Mouse (Mus musculus): Measurements from ENCODE around the gene Olfr1444. TPM values are rescaled to one million over a fixed set of nuclear protein-coding genes. Genes with fewer than 3 reads are reported as not detected.

The Olfr1444 gene
- polyA plus RNA-seq (2015; fragmentation: Nextera tagmentation; extraction: Ambion mirVana), result not detected in 2 replicates

DNA sequence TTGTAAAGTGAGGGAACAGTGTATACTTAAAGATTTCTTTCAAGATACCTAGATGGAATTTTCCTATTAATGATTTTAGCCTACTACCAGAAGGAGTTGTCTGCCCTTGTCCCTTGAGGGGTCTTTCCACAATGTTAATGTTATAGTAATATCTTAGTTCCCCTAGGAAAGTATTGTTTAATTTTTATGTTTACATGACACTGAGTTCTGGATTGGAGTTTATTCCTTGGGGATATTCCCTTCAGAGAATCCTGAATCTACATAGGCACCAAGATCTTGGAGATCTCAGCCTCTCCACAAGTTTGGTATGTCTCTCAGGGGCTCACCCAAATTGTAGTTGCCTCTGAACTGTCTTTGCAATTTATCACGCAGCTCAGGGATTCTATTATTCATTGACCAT, at the start of gene Olfr1444:
TSS of gene Olfr1444 (plus strand) at position 301 of the 400 bp plus-strand sequence.
- 49% methylated on average over 1 of the region's 1 CpGs for WGBS
- H3K27ac ChIP-seq, result no peak within 1 kb of the TSS
- ATAC-seq, result no peak
- no peak within 1 kb of the TSS for H3K4me2 ChIP-seq (replicated peaks)
- H3K36me3 ChIP-seq, result no peaks in the 10 kb centered on the region
- no peaks in the 10 kb centered on the region for H3K4me1 ChIP-seq (replicated peaks)
- no peak within 1 kb of the TSS for H3K4me3 ChIP-seq (replicated peaks)
- H3K9ac ChIP-seq (replicated peaks), result no peak within 1 kb of the TSS
- no peaks in the 10 kb centered on the region for H3K27me3 ChIP-seq
- H3K9me3 ChIP-seq, result peaks cover under 1% of the 10 kb centered on the region; the same call in 1 of the 2 replicates

DNA sequence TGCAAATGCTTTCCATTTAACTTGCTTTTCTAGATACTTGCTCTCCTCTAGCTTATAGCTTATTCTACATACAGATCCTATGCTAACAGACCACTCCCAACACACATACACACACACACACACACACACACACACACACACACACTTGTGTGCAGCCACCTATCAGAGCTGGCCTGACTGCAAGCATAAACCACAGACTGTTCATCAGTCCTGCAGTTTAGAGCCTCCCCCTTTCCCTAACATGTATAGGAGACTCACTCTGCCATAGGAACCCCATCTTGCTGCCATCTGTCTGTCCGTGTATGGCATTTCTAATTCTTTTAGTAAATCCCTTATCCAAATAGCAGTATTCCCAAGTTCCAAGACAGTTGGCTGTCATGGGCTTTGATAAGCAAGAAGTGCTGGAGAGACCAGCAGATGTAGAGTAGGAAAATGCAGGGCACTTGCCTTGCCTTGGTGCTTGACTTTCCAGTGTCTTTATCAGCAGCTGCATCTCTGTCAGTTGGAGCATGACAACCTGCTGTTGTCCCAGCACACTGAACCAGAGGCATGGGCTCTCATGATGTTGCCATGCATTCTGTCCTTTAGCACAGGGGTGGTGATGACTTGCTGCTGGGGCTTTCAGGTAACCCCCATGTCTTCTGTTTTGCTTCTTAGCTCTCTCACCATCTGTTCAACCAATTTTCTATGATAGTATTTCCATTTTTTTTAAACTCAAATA, 44.3 kb upstream of the Olfr1444 start:
- WGBS, result 68% methylated on average over 1 of the region's 1 CpGs
- H3K4me1 ChIP-seq (replicated peaks), result no peaks in the 10 kb centered on the region
- no peak overlapping the region for H3K27ac ChIP-seq
- no peak overlapping the region for H3K4me2 ChIP-seq (replicated peaks)
- H3K9ac ChIP-seq (replicated peaks), result no peak overlapping the region
- no peaks in the 10 kb centered on the region for H3K9me3 ChIP-seq
- H3K4me3 ChIP-seq (replicated peaks), result no peak overlapping the region
- no peaks in the 10 kb centered on the region for H3K27me3 ChIP-seq
- H3K36me3 ChIP-seq, result no peaks in the 10 kb centered on the region
- no peak for ATAC-seq

DNA sequence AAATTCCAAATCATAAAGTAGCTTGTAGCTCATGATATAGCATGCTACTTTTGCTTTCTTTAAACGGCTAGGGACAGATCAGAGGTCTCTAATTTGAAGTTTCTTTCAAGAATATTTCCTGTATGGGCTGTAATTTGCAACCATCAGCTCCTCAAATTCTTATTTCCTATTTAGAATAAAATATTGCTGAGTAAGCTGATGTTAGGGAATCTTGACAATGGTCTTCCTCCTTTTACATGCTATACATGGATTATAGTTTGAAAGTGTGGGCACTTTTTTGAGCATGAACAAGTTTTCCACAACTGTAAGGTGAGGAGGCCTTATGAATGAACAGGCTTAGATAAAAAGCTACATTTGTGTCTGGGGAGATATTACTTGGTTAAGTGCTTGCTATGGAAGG, 43.2 kb upstream of the Olfr1444 start:
- Histone ChIP-seq H3K36me3 (no peaks in the 10 kb centered on the region), H3K9ac (replicated peaks) (no peak overlapping the region), H3K4me2 (replicated peaks) (no peak overlapping the region), H3K9me3 (no peaks in the 10 kb centered on the region), H3K4me1 (replicated peaks) (no peaks in the 10 kb centered on the region), H3K27me3 (no peaks in the 10 kb centered on the region), H3K4me3 (replicated peaks) (no peak overlapping the region), H3K27ac (no peak overlapping the region)
- WGBS, result 92% methylated on average over 1 of the region's 1 CpGs
- ATAC-seq, result no peak

DNA sequence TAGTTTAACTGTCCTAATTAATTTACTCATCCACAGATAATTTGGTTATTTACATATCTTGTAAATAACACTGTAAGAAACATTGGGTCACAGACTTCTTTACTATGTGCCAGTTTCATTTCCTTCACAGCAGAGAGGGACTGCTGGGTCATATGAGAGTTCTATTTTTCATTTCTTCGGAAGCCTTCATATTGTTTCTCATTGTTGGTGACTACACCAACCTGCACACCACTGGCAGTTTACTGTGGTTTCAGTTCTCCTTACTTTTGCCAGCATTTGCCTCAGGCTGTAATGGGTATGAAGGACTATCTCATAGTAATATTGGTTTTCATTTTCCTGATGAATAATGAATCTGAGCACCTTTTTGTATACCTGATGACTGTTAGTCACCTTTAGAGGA, 38.6 kb upstream of the Olfr1444 start:
- H3K4me1 ChIP-seq (replicated peaks), result no peaks in the 10 kb centered on the region
- no peak for ATAC-seq
- no peak overlapping the region for H3K4me3 ChIP-seq (replicated peaks)
- no peaks in the 10 kb centered on the region for H3K27me3 ChIP-seq
- 92% methylated on average over 1 of the region's 1 CpGs for WGBS
- H3K27ac ChIP-seq, result no peak overlapping the region
- H3K36me3 ChIP-seq, result no peaks in the 10 kb centered on the region
- no peaks in the 10 kb centered on the region for H3K9me3 ChIP-seq
- no peak overlapping the region for H3K9ac ChIP-seq (replicated peaks)
- no peak overlapping the region for H3K4me2 ChIP-seq (replicated peaks)

DNA sequence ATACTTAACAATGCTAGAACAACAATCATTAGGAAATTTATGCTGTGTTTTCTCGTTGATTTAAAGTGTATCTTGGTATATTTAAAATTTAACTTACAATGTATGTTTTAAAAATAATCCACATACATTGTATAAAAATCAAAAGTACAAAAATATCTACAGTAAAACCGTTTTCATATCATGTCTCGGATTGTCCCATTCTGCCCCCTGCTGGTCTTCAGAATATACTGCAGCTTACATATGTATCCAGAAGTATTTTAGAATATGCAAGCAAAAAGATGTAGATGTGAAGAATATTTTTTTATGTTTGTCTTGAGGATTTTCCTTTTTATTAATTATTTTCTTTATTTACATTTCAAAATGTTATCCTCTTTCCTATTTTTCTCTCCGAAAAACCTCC, 36.7 kb upstream of the Olfr1444 start:
- H3K4me3 ChIP-seq (replicated peaks), result no peak overlapping the region
- H3K9ac ChIP-seq (replicated peaks), result no peak overlapping the region
- H3K4me1 ChIP-seq (replicated peaks), result no peaks in the 10 kb centered on the region
- no peak for ATAC-seq
- no peaks in the 10 kb centered on the region for H3K36me3 ChIP-seq
- no peak overlapping the region for H3K4me2 ChIP-seq (replicated peaks)
- no peak overlapping the region for H3K27ac ChIP-seq
- no peaks in the 10 kb centered on the region for H3K27me3 ChIP-seq
- no peaks in the 10 kb centered on the region for H3K9me3 ChIP-seq
- 29% methylated on average over 4 of the region's 4 CpGs for WGBS

DNA sequence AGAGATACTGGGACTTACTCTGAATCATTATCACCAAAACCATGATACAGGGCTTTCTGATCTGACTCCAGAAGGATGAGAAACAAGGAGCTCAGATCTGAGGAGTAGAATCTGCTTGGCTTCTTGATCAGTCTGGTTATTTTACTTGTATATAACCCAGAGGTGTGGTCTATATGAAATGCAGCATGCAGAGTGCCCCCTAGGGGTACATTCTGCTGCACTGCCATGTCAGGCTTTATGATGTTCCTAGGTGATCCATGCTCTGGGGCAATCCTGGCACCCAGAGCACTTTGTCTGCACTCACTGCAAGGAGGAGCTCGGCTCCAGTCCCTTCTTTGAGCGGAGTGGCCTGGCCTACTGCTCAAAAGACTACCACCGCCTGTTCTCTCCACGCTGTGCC, 32.5 kb upstream of the Olfr1444 start:
- Histone ChIP-seq H3K36me3 (no peaks in the 10 kb centered on the region), H3K4me1 (replicated peaks) (no peaks in the 10 kb centered on the region), H3K4me2 (replicated peaks) (no peak overlapping the region), H3K9me3 (no peaks in the 10 kb centered on the region), H3K27me3 (no peaks in the 10 kb centered on the region), H3K4me3 (replicated peaks) (no peak overlapping the region), H3K9ac (replicated peaks) (no peak overlapping the region), H3K27ac (no peak overlapping the region)
- 75% methylated on average over 4 of the region's 4 CpGs for WGBS
- ATAC-seq, result no peak

DNA sequence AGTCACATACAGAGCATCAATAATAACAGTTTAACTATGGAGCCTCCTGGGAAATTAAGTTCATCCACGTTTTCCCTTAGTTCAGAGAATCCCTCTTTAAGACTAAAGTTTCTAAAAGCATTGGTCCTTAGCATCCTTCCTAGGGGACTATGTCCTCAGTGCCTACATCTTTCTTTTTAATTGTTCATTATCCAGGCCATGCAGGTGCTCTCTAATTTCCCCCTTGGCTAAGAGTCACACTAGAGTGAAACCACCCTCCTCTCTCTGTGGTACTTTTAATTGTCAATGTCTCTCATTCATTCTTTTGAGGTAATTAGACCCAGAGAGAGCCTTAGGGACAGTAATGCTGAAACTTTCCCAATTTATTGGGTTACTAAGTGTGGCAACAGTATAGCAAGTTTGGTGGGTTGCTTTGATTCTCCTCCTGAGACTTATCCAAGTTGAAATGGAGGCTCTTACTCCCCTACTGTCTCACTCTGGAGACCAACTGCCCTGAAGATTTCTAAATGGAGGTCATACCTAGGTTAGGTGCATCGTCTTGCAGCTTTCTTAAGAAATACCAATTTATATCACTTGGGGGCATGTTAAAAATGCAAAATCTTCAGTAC, 26.2 kb upstream of the Olfr1444 start:
- H3K27ac ChIP-seq, result no peak overlapping the region
- ATAC-seq, result no peak
- no peak overlapping the region for H3K4me2 ChIP-seq (replicated peaks)
- no peak overlapping the region for H3K9ac ChIP-seq (replicated peaks)
- no peaks in the 10 kb centered on the region for H3K36me3 ChIP-seq
- no peak overlapping the region for H3K4me3 ChIP-seq (replicated peaks)
- H3K9me3 ChIP-seq, result no peaks in the 10 kb centered on the region
- no peaks in the 10 kb centered on the region for H3K27me3 ChIP-seq
- 79% methylated on average over 2 of the region's 2 CpGs for WGBS
- H3K4me1 ChIP-seq (replicated peaks), result no peaks in the 10 kb centered on the region

DNA sequence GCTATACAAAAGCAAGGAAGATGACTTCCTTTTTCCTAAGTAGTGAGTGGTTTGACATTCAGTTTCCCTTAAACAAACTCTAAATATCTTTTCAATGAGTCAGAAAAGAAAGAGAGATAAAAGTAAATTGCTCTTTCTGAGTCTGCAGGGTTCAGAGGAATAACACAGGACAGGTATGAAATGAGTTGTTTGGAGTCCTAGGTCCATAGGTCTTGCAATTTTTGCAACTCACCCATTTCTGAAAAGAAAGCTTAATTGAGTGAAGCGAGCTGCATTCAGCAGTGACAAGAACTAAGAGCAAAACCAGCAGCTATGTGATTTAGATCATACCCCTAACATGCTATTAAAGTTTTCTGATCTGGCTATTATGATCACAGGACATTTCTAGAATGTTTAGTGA, 25.5 kb upstream of the Olfr1444 start:
- Histone ChIP-seq H3K9ac (replicated peaks) (no peak overlapping the region), H3K4me2 (replicated peaks) (no peak overlapping the region), H3K9me3 (no peaks in the 10 kb centered on the region), H3K36me3 (no peaks in the 10 kb centered on the region), H3K27ac (no peak overlapping the region), H3K27me3 (no peaks in the 10 kb centered on the region), H3K4me1 (replicated peaks) (no peaks in the 10 kb centered on the region), H3K4me3 (replicated peaks) (no peak overlapping the region)
- 91% methylated on average over 1 of the region's 1 CpGs for WGBS
- ATAC-seq, result no peak

DNA sequence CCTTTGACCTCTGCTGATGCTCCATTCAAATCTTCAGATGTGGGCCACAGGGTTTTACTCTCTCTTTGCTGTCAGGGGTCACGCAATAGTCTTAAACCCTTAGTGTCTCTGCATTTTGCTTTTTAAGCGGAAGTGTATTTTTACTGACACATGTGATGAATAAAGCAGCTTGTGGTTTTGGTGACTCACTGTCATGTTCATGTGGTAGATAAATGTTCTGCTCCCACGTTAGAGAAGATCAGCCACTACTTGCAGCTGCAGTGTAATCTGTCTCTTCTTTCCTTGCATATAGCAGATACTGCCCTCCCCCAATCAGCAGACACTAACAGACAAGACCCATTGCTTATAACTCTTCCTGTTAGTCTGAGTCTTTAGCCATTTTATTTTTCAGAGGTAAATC, 23.5 kb upstream of the Olfr1444 start:
- 84% methylated on average over 3 of the region's 3 CpGs for WGBS
- Histone ChIP-seq H3K27me3 (no peaks in the 10 kb centered on the region), H3K4me2 (replicated peaks) (no peak overlapping the region), H3K27ac (no peak overlapping the region), H3K9ac (replicated peaks) (no peak overlapping the region), H3K9me3 (no peaks in the 10 kb centered on the region), H3K4me3 (replicated peaks) (no peak overlapping the region), H3K36me3 (no peaks in the 10 kb centered on the region), H3K4me1 (replicated peaks) (no peaks in the 10 kb centered on the region)
- no peak for ATAC-seq

DNA sequence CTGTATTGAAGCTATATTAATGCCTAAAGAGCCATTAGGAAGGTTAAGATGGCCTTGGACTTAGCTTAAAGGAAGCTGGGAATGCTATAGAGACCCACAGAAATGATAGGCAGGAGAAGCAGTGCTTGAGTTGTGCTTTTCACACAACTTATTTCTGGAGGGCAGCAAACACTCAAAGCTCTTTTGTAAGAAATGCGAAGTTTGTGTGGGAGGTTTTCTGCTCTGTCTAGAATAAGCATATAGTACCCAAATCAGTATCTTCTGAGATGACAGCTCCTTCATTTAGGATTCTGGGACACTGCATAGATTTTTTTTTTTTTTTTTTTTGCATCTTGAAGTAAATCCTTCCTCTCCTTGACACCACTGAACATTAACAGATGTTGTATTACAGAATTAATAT, 18.6 kb upstream of the Olfr1444 start:
- no peak overlapping the region for H3K27ac ChIP-seq
- no peak overlapping the region for H3K4me2 ChIP-seq (replicated peaks)
- H3K9ac ChIP-seq (replicated peaks), result no peak overlapping the region
- no peaks in the 10 kb centered on the region for H3K9me3 ChIP-seq
- H3K27me3 ChIP-seq, result no peaks in the 10 kb centered on the region
- ATAC-seq, result no peak
- H3K4me1 ChIP-seq (replicated peaks), result no peaks in the 10 kb centered on the region
- no peaks in the 10 kb centered on the region for H3K36me3 ChIP-seq
- H3K4me3 ChIP-seq (replicated peaks), result no peak overlapping the region
- 97% methylated on average over 1 of the region's 1 CpGs for WGBS

DNA sequence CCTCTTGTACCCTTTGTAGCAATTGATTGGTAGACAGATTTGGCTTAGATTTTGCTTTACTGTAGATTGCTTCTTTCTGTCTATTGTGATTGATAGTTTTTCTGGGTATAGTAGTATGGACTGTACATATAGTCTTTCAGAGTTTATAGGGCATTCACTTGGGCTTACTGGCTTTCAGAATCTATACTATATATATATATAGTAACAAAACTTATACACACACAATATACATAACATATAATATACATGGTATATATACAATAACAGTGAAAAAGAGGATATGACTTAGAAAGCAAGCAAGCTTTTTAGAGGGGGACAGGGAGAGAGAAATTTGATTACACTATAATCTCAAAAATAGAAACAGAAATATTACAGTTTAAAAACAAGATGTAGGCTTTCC, 10.7 kb upstream of the Olfr1444 start, which contains the start of gene Gm5244:
TSS of gene Gm5244 (plus strand) at position 301 of the 400 bp plus-strand sequence.
- Histone ChIP-seq H3K27ac (no peak within 1 kb of the TSS), H3K9ac (replicated peaks) (no peak within 1 kb of the TSS), H3K4me2 (replicated peaks) (no peak within 1 kb of the TSS), H3K4me1 (replicated peaks) (no peaks in the 10 kb centered on the region), H3K36me3 (no peaks in the 10 kb centered on the region), H3K9me3 (peaks cover 2% of the 10 kb centered on the region), H3K4me3 (replicated peaks) (no peak within 1 kb of the TSS), H3K27me3 (no peaks in the 10 kb centered on the region)
- ATAC-seq, result no peak

DNA sequence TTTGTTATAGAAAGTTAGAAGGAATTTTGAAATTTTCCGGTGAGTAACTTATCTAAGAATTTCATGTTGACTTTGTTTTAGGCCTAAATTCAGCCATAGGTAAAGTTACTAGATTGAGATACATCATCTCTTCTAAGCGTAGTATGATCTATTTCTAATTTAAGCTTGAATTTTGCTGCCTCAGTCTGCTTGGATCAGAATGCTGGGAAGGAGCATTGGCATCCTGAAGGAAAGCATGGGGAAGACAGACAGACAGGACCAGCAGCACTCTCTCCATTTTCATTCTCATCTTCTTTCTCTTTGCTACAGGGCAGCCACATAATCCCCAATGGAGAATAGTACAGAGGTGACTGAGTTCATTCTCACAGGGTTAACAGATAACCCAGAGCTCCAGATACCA, 26.5 kb downstream of the Olfr1444 start, which contains the start of gene Olfr1445:
TSS of gene Olfr1445 (plus strand) at position 301 of the 400 bp plus-strand sequence.
- H3K4me1 ChIP-seq (replicated peaks), result no peaks in the 10 kb centered on the region
- H3K9ac ChIP-seq (replicated peaks), result no peak within 1 kb of the TSS
- no peak within 1 kb of the TSS for H3K4me2 ChIP-seq (replicated peaks)
- H3K27me3 ChIP-seq, result no peaks in the 10 kb centered on the region
- H3K27ac ChIP-seq, result no peak within 1 kb of the TSS
- no peaks in the 10 kb centered on the region for H3K9me3 ChIP-seq
- no peak for ATAC-seq
- 85% methylated on average over 2 of the region's 2 CpGs for WGBS
- no peak within 1 kb of the TSS for H3K4me3 ChIP-seq (replicated peaks)
- no peaks in the 10 kb centered on the region for H3K36me3 ChIP-seq

Measured in midbrain, embryonic 13.5 days (tissue).